Mouse (Mus musculus): ENCODE data around the gene Cyp1b1. TPM values are rescaled to one million over a fixed set of nuclear protein-coding genes. Genes with fewer than 3 reads are reported as not detected.

Cyp1b1 gene
- total RNA-seq, 2 experiments from 2014 or later, result 2.5 to 3.8 TPM

Other genes starting within 250 kb of the Cyp1b1 start
- gene Rmdn2, start 103.2 kb downstream of the Cyp1b1 start, total RNA-seq (2021), result 1 to 10 TPM; 9.3 to 9.4 TPM
- 10 to 100 TPM; 50.5 to 59.4 TPM for gene Atl2, start 181.1 kb upstream of the Cyp1b1 start, total RNA-seq (2021)

Data from layer of hippocampus, postnatal 36 days (tissue).